Mouse (Mus musculus) erythroblast, adult 5-6 weeks (primary cell): ENCODE measurements around the gene Hes6. TPM values are rescaled to one million over a fixed set of nuclear protein-coding genes. Genes with fewer than 3 reads are reported as not detected.
A peak's percentile ranks its signal among the peaks of the same experiment; 100 is the strongest.

ENCODE experiments used
- ATAC-seq: replicated peaks from 2 replicates; pipeline ENCODE4 v1.8.0; 2016; ENCODE audit warnings: moderate number of reproducible peaks, mild to moderate bottlenecking, moderate TSS enrichment, inconsistent platforms; ENCODE audit not compliant: poor library complexity, low FRiP score, severe bottlenecking
- total RNA-seq, 2 experiments: library from RNA; stranded (forward) in 1 of 2; stranded (reverse) in 1 of 2; fragments of 150-400 nt in 1 of 2; fragments of 200-764, 138-1000 nt in 1 of 2; gene quantifications; 2 replicates each; pipeline versions ENCODE4 v1.2.3 to v1.2.4; 2015 to 2017; ENCODE audit warnings: low replicate concordance in 2 of 2

The Hes6 gene
- total RNA-seq, 2 experiments from 2014 or later: 4.2 to 4.8 TPM

- no peak for ATAC-seq
Observed at GRCm38 (mm10) chr1:91412286-91413029, 1.4 kb downstream of the Hes6 start.

GRCm38 (mm10) chr1:91411631-91412285 lies 2.1 kb downstream of the Hes6 start:
- no peak for ATAC-seq

GRCm38 (mm10) chr1:91407819-91408218 lies 6.0 kb downstream of the Hes6 start:
- no peak for ATAC-seq

- no peak for ATAC-seq
Observed at GRCm38 (mm10) chr1:91405406-91406169, 8.2 kb downstream of the Hes6 start.

- no peak for ATAC-seq
Observed at GRCm38 (mm10) chr1:91404976-91405375, 8.9 kb downstream of the Hes6 start.

- ATAC-seq: peak; percentile 85
Observed at GRCm38 (mm10) chr1:91398260-91399062, 15.4 kb downstream of the Hes6 start, which contains the start of gene Ilkap. Gene Ilkap, minus strand, starts transcription at chr1:91398815.

GRCm38 (mm10) chr1:91397927-91398259 lies 15.9 kb downstream of the Hes6 start:
- peak; percentile 27 for ATAC-seq

- ATAC-seq: no peak
Observed at GRCm38 (mm10) chr1:91390369-91390768, 23.5 kb downstream of the Hes6 start.

GRCm38 (mm10) chr1:91381091-91381471 lies 32.8 kb downstream of the Hes6 start:
- no peak for ATAC-seq

- peak; percentile 84 for ATAC-seq
Observed at GRCm38 (mm10) chr1:91380453-91381090, 33.3 kb downstream of the Hes6 start.

GRCm38 (mm10) chr1:91373414-91373835 lies 40.4 kb downstream of the Hes6 start:
- ATAC-seq: peak; percentile 62

GRCm38 (mm10) chr1:91370055-91370454 lies 43.8 kb downstream of the Hes6 start:
- no peak for ATAC-seq

GRCm38 (mm10) chr1:91369408-91369807 lies 44.4 kb downstream of the Hes6 start:
- ATAC-seq: no peak

GRCm38 (mm10) chr1:91367295-91367694 lies 46.5 kb downstream of the Hes6 start:
- ATAC-seq: no peak

- peak; percentile 87 for ATAC-seq
Observed at GRCm38 (mm10) chr1:91366215-91367108, 47.4 kb downstream of the Hes6 start, which contains the start of gene Erfe. Gene Erfe, plus strand, starts transcription at chr1:91366430.

GRCm38 (mm10) chr1:91365816-91366214 lies 48.0 kb downstream of the Hes6 start:
- ATAC-seq: no peak

- no peak for ATAC-seq
Observed at GRCm38 (mm10) chr1:91364822-91365644, 48.8 kb downstream of the Hes6 start.

GRCm38 (mm10) chr1:91362113-91362512 lies 51.7 kb downstream of the Hes6 start:
- no peak for ATAC-seq
